Mouse (Mus musculus) liver, embryonic 16.5 days (tissue): ENCODE results near the gene Naa15. TPM values are rescaled to one million over a fixed set of nuclear protein-coding genes. Genes with fewer than 3 reads are reported as not detected.

Source experiments
- ATAC-seq: fragments of 200-750 bp; cut with Nextera tagmentation; 2 replicates; pipeline ENCODE4 v1.8.0; 2017; ENCODE audit warnings: low read depth, mild to moderate bottlenecking, moderate number of reproducible peaks, moderate library complexity
- H3K27ac ChIP-seq: fragments of 300-500 bp; sonication (generic); 2 replicates; pipeline ENCODE4 v1.5.1; 2014; ENCODE audit warnings: mild to moderate bottlenecking, low read length
- H3K27me3 ChIP-seq: fragments of 300-500 bp; sonication (generic); 2 replicates; pipeline ENCODE4 v1.6.1; 2014; ENCODE audit warnings: low read depth, low read length, mixed read lengths; ENCODE audit not compliant: control insufficient read depth, insufficient read depth
- H3K36me3 ChIP-seq: fragments of 300-500 bp; sonication (generic); 2 replicates; pipeline ENCODE4 v1.6.1; 2014; ENCODE audit warnings: mild to moderate bottlenecking; ENCODE audit not compliant: control insufficient read depth, insufficient read depth
- H3K4me1 ChIP-seq: fragments of 300-500 bp; sonication (generic); 2 replicates; pipeline ENCODE4 v1.6.1; 2014; ENCODE audit warnings: low read depth, low read length, mixed read lengths; ENCODE audit not compliant: control insufficient read depth
- H3K4me2 ChIP-seq: fragments of 300-500 bp; sonication (generic); 2 replicates; pipeline ENCODE4 v1.6.1; 2014; ENCODE audit warnings: low read depth, low read length, mixed read lengths
- H3K4me3 ChIP-seq: fragments of 300-500 bp; sonication (generic); 2 replicates; pipeline ENCODE4 v1.5.1; 2014; ENCODE audit warnings: low read depth, mild to moderate bottlenecking, low read length
- H3K9ac ChIP-seq: fragments of 300-500 bp; sonication (generic); 2 replicates; pipeline ENCODE4 v1.6.1; 2014; ENCODE audit warnings: low read depth, low read length
- H3K9me3 ChIP-seq: fragments of 300-500 bp; sonication (generic); replicated peaks from 2 replicates; pipeline ENCODE4 v1.6.1; 2016; ENCODE audit warnings: low read length; ENCODE audit not compliant: control insufficient read depth
- WGBS: fragments of 180-500 bp; shearing (Covaris S2); extraction: QIAGEN DNeasy Blood & Tissue Kit; methylation state at CpG from one replicate; pipeline ENCODE4 v1.1.7; 2014; ENCODE audit not compliant: insufficient replicate concordance; 5-methylcytosine and 5-hydroxymethylcytosine counted together
- polyA plus RNA-seq: library from polyadenylated mRNA; unstranded; fragments of >200 nt; fragmentation: Nextera tagmentation; extraction: Ambion mirVana; gene quantifications from 2 replicates; pipeline ENCODE4 v1.2.1, GENCODE M21; 2015

The Naa15 gene
- polyA plus RNA-seq, 1 experiment from 2014 or later, result 16.3 TPM

GRCm38 (mm10) chr3:51504385-51504952 lies 89.5 kb downstream of the Naa15 start:
- no peak overlapping the region for H3K27ac ChIP-seq
- H3K36me3 ChIP-seq, result no peaks in the 10 kb centered on the region
- no peaks in the 10 kb centered on the region for H3K4me1 ChIP-seq
- H3K4me3 ChIP-seq, result no peak overlapping the region
- H3K9ac ChIP-seq, result no peak overlapping the region
- no peaks in the 10 kb centered on the region for H3K27me3 ChIP-seq
- WGBS, result 65% methylated on average over 11 of the region's 11 CpGs
- no peak for ATAC-seq
- H3K9me3 ChIP-seq, result no peaks in the 10 kb centered on the region
- no peak overlapping the region for H3K4me2 ChIP-seq

GRCm38 (mm10) chr3:51505465-51505864 lies 90.5 kb downstream of the Naa15 start:
- Histone ChIP-seq H3K4me1 (no peaks in the 10 kb centered on the region), H3K27ac (no peak overlapping the region), H3K4me2 (no peak overlapping the region), H3K9ac (no peak overlapping the region), H3K4me3 (no peak overlapping the region), H3K36me3 (no peaks in the 10 kb centered on the region), H3K9me3 (no peaks in the 10 kb centered on the region), H3K27me3 (no peaks in the 10 kb centered on the region)
- no peak for ATAC-seq
- WGBS, result 68% methylated on average over 19 of the region's 19 CpGs

DNA sequence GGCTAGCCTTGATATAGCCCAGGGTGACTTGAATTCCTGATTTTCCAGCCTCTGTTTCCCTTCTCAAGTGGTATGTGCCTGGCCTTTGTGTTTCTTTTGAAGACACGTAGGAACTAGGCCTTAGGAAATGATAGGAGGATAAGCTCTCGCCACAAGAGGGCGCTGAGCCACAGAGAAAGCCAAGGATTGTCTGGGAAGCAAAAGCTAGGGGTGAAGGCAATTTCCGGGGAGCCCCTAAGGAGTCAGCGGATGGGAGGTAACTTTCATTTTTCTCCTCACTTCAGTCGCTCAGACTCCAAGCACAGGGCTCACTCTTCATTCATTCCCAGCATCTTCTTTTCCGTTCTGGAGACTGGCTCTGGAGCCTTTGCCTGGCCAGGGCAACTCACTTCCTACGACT lies 96.0 kb downstream of the Naa15 start:
- no peak overlapping the region for H3K27ac ChIP-seq
- peak overlapping the region; percentile 33 for H3K4me3 ChIP-seq
- peak; percentile 19; the same call in 1 of the 2 replicates for ATAC-seq
- H3K9ac ChIP-seq, result peak overlapping the region; percentile 28; the same call in 1 of the 2 replicates
- H3K4me2 ChIP-seq, result peak overlapping the region; percentile 36
- H3K4me1 ChIP-seq, result no peaks in the 10 kb centered on the region; the same call in 1 of the 2 replicates
- 20% methylated on average over 8 of the region's 8 CpGs for WGBS
- no peaks in the 10 kb centered on the region for H3K36me3 ChIP-seq
- H3K27me3 ChIP-seq, result no peaks in the 10 kb centered on the region
- no peaks in the 10 kb centered on the region for H3K9me3 ChIP-seq

- no peak overlapping the region for H3K27ac ChIP-seq
- no peak for ATAC-seq
- no peaks in the 10 kb centered on the region for H3K36me3 ChIP-seq
Observed at GRCm38 (mm10) chr3:51511983-51512382, 97.0 kb downstream of the Naa15 start.

DNA sequence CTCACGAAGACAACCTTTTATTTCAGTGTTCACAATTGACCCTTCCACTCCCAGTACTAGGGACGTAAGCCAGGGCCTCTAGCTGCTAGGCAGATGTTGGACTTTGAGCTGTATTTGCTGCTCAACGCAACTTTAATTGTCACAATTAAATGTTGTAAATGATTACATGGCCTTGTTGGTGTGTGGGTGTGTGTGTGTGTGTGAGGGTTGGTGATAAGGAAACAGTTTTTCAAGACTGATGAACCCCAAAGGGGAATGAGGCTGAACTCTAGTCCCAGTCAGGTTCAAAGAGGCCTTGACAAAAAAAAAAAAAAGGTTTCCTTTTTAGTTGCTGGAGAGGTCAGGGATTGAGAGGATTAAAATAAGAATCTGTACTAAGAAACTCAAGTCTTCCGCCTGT lies 102.5 kb downstream of the Naa15 start:
- H3K9ac ChIP-seq, result no peak overlapping the region
- peak overlapping the region; percentile 71; the same call in 1 of the 2 replicates for H3K27ac ChIP-seq
- H3K36me3 ChIP-seq, result no peaks in the 10 kb centered on the region
- H3K4me1 ChIP-seq, result peaks cover 22% of the 10 kb centered on the region
- H3K27me3 ChIP-seq, result no peaks in the 10 kb centered on the region
- WGBS, result 40% methylated on average over 4 of the region's 4 CpGs
- ATAC-seq, result 0 out of 2 replicates have a peak, but pooled peaks have one; percentile 30
- no peaks in the 10 kb centered on the region for H3K9me3 ChIP-seq
- H3K4me2 ChIP-seq, result peak overlapping the region; percentile 32
- H3K4me3 ChIP-seq, result no peak overlapping the region

More at GRCm38 (mm10) chr3:51511983-51512382, 97.0 kb downstream of the Naa15 start:
- H3K9ac ChIP-seq, result no peak overlapping the region
- 80% methylated on average over 5 of the region's 5 CpGs for WGBS
- no peak overlapping the region for H3K4me3 ChIP-seq
- no peaks in the 10 kb centered on the region for H3K27me3 ChIP-seq
- no peaks in the 10 kb centered on the region for H3K9me3 ChIP-seq
- H3K4me1 ChIP-seq, result no peaks in the 10 kb centered on the region; the same call in 1 of the 2 replicates
- no peak overlapping the region for H3K4me2 ChIP-seq

GRCm38 (mm10) chr3:51517878-51518762 lies 103.2 kb downstream of the Naa15 start:
- ATAC-seq, result peak; percentile 61
- no peaks in the 10 kb centered on the region for H3K9me3 ChIP-seq
- no peaks in the 10 kb centered on the region for H3K27me3 ChIP-seq
- peak overlapping the region; percentile 39 for H3K9ac ChIP-seq
- peak overlapping the region; percentile 24; the same call in 1 of the 2 replicates for H3K4me3 ChIP-seq
- peak overlapping the region; percentile 71 for H3K27ac ChIP-seq
- 39% methylated on average over 12 of the region's 12 CpGs for WGBS
- H3K4me1 ChIP-seq, result peaks cover 22% of the 10 kb centered on the region
- no peaks in the 10 kb centered on the region for H3K36me3 ChIP-seq
- peak overlapping the region; percentile 47 for H3K4me2 ChIP-seq

GRCm38 (mm10) chr3:51518763-51519121 lies 103.8 kb downstream of the Naa15 start:
- H3K36me3 ChIP-seq, result no peaks in the 10 kb centered on the region
- H3K4me1 ChIP-seq, result peaks cover 22% of the 10 kb centered on the region
- peak overlapping the region; percentile 39 for H3K9ac ChIP-seq
- H3K27me3 ChIP-seq, result no peaks in the 10 kb centered on the region
- WGBS, result 18% methylated on average over 8 of the region's 8 CpGs
- peak overlapping the region; percentile 63 for H3K27ac ChIP-seq
- peak overlapping the region; percentile 24; the same call in 1 of the 2 replicates for H3K4me3 ChIP-seq
- ATAC-seq, result peak; percentile 41; the same call in 1 of the 2 replicates
- peak overlapping the region; percentile 47 for H3K4me2 ChIP-seq
- H3K9me3 ChIP-seq, result no peaks in the 10 kb centered on the region

DNA sequence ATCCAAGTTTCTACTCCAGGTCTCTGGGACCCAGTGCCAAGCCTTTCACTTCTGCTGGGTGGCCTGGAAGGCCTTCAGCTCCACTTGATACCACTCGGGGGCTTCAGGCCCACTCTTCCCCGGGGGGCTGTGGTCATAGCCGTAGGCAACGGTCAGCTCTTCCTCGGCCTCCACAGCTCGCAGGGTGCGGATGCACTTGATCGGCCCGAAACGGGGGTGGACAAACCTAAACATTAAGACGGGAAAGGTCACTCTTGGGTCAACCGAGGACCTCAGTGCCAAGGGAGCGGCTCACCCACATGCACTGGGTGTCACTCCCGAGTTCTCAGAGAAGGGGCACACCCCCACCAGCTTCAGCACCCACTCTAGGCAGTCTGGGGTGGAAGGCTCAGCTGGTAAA lies 106.3 kb downstream of the Naa15 start:
- Histone ChIP-seq H3K4me2 (no peak overlapping the region), H3K36me3 (no peaks in the 10 kb centered on the region; the same call in 1 of the 2 replicates), H3K9me3 (no peaks in the 10 kb centered on the region), H3K4me3 (no peak overlapping the region), H3K9ac (no peak overlapping the region), H3K4me1 (peaks cover 22% of the 10 kb centered on the region), H3K27me3 (no peaks in the 10 kb centered on the region), H3K27ac (no peak overlapping the region)
- no peak for ATAC-seq
- WGBS, result 79% methylated on average over 14 of the region's 14 CpGs
